Mouse (Mus musculus): Measurements from ENCODE around the gene Rgsl1. TPM values are rescaled to one million over a fixed set of nuclear protein-coding genes. Genes with fewer than 3 reads are reported as not detected.

Gene Rgsl1
- polyA plus RNA-seq, 1 experiment from 2014 or later, result 0.09 TPM

GRCm38 (mm10) chr1:153749211-153749801 lies 94.6 kb downstream of the Rgsl1 start, which contains the start of gene Rnasel:
Gene Rnasel, plus strand, starts transcription at chr1:153749426.
- peak; percentile 52 for ATAC-seq (ENCODE audit: low FRiP score, low read depth)
- WGBS, result 3% methylated on average over 18 of the region's 18 CpGs

GRCm38 (mm10) chr1:153748549-153748948 lies 95.4 kb downstream of the Rgsl1 start:
- no peak for ATAC-seq (ENCODE audit: low FRiP score, low read depth)
- Histone ChIP-seq H3K9ac (no peak overlapping the region), H3K27ac (no peak overlapping the region)

More at GRCm38 (mm10) chr1:153749211-153749801, 94.6 kb downstream of the Rgsl1 start, which contains the start of gene Rnasel:
- H3K9ac ChIP-seq, result peak within 1 kb of the TSS; percentile 63
- no peaks in the 10 kb centered on the region for H3K27me3 ChIP-seq
- H3K4me2 ChIP-seq (replicated peaks), result peak within 1 kb of the TSS; percentile 61
- peak within 1 kb of the TSS; percentile 24; the same call in 1 of the 2 replicates for H3K27ac ChIP-seq
- H3K4me1 ChIP-seq, result peaks cover 33% of the 10 kb centered on the region
- H3K9me3 ChIP-seq, result no peaks in the 10 kb centered on the region
- peak within 1 kb of the TSS; percentile 41 for H3K4me3 ChIP-seq
- no peaks in the 10 kb centered on the region for H3K36me3 ChIP-seq

GRCm38 (mm10) chr1:153747861-153748530 lies 95.9 kb downstream of the Rgsl1 start:
- Histone ChIP-seq H3K27me3 (no peaks in the 10 kb centered on the region), H3K4me2 (replicated peaks) (peak overlapping the region; percentile 61; the same call in 1 of the 2 replicates), H3K27ac (no peak overlapping the region), H3K36me3 (peaks cover 8% of the 10 kb centered on the region; the same call in 1 of the 2 replicates), H3K4me3 (no peak overlapping the region), H3K4me1 (peaks cover 34% of the 10 kb centered on the region), H3K9ac (no peak overlapping the region), H3K9me3 (no peaks in the 10 kb centered on the region)
- 67% methylated on average over 12 of the region's 12 CpGs for WGBS
- ATAC-seq (ENCODE audit: low FRiP score, low read depth), result no peak

More at GRCm38 (mm10) chr1:153748549-153748948, 95.4 kb downstream of the Rgsl1 start:
- H3K4me2 ChIP-seq (replicated peaks), result peak overlapping the region; percentile 61
- H3K36me3 ChIP-seq, result peaks cover 5% of the 10 kb centered on the region; the same call in 1 of the 2 replicates
- WGBS, result 7% methylated on average over 1 of the region's 1 CpGs
- H3K9me3 ChIP-seq, result no peaks in the 10 kb centered on the region
- H3K4me3 ChIP-seq, result no peak overlapping the region
- peaks cover 33% of the 10 kb centered on the region for H3K4me1 ChIP-seq
- no peaks in the 10 kb centered on the region for H3K27me3 ChIP-seq

GRCm38 (mm10) chr1:153746728-153747127 lies 97.2 kb downstream of the Rgsl1 start:
- H3K27ac ChIP-seq, result no peak overlapping the region
- ATAC-seq (ENCODE audit: low FRiP score, low read depth), result no peak
- H3K36me3 ChIP-seq, result peaks cover 10% of the 10 kb centered on the region; the same call in 1 of the 2 replicates
- H3K9me3 ChIP-seq, result no peaks in the 10 kb centered on the region
- 5% methylated on average over 12 of the region's 12 CpGs for WGBS
- H3K27me3 ChIP-seq, result 0 out of 2 replicates have a peak, but pooled peaks cover 2% of the 10 kb centered on the region
- H3K4me3 ChIP-seq, result no peak overlapping the region
- no peak overlapping the region for H3K4me2 ChIP-seq (replicated peaks)
- H3K4me1 ChIP-seq, result peaks cover 34% of the 10 kb centered on the region
- no peak overlapping the region for H3K9ac ChIP-seq

- Histone ChIP-seq H3K9ac (no peak overlapping the region), H3K27ac (no peak overlapping the region), H3K4me2 (replicated peaks) (no peak overlapping the region), H3K4me1 (peaks cover 35% of the 10 kb centered on the region), H3K36me3 (peaks cover 10% of the 10 kb centered on the region; the same call in 1 of the 2 replicates), H3K4me3 (no peak overlapping the region), H3K27me3 (peaks cover 5% of the 10 kb centered on the region; the same call in 1 of the 2 replicates), H3K9me3 (no peaks in the 10 kb centered on the region)
- whole genome bisulfite sequencing, result 68% methylated on average over 14 of the region's 14 CpGs
- ATAC-seq (ENCODE audit: low FRiP score, low read depth), result peak; percentile 42
Measured at GRCm38 (mm10) chr1:153746119-153746670, 97.7 kb downstream of the Rgsl1 start.

- ATAC-seq (ENCODE audit: low FRiP score, low read depth), result no peak
- Histone ChIP-seq H3K9ac (0 out of 2 replicates have a peak overlapping the region, but pooled peaks have one; percentile 15), H3K27me3 (peaks cover 29% of the 10 kb centered on the region), H3K9me3 (no peaks in the 10 kb centered on the region), H3K36me3 (peaks cover 10% of the 10 kb centered on the region; the same call in 1 of the 2 replicates), H3K27ac (no peak overlapping the region), H3K4me1 (peaks cover 35% of the 10 kb centered on the region), H3K4me3 (peak overlapping the region; percentile 49; the same call in 1 of the 2 replicates), H3K4me2 (replicated peaks) (peak overlapping the region; percentile 75)
- 51% methylated on average over 11 of the region's 11 CpGs for WGBS
Measured at GRCm38 (mm10) chr1:153742374-153743155, 101.4 kb downstream of the Rgsl1 start.

GRCm38 (mm10) chr1:153741551-153742316 lies 102.2 kb downstream of the Rgsl1 start:
- H3K4me2 ChIP-seq (replicated peaks), result peak overlapping the region; percentile 75
- peaks cover 10% of the 10 kb centered on the region; the same call in 1 of the 2 replicates for H3K36me3 ChIP-seq
- peak overlapping the region; percentile 32; the same call in 1 of the 2 replicates for H3K9ac ChIP-seq
- 74% methylated on average over 18 of the region's 18 CpGs for WGBS
- H3K27me3 ChIP-seq, result peaks cover 29% of the 10 kb centered on the region
- no peaks in the 10 kb centered on the region for H3K9me3 ChIP-seq
- no peak for ATAC-seq (ENCODE audit: low FRiP score, low read depth)
- no peak overlapping the region for H3K27ac ChIP-seq
- peaks cover 43% of the 10 kb centered on the region for H3K4me1 ChIP-seq
- H3K4me3 ChIP-seq, result peak overlapping the region; percentile 49

GRCm38 (mm10) chr1:153740775-153741400 lies 103.1 kb downstream of the Rgsl1 start:
- H3K4me2 ChIP-seq (replicated peaks), result peak overlapping the region; percentile 75
- no peak for ATAC-seq (ENCODE audit: low FRiP score, low read depth)
- H3K4me3 ChIP-seq, result peak overlapping the region; percentile 49
- H3K27me3 ChIP-seq, result peaks cover 29% of the 10 kb centered on the region
- no peaks in the 10 kb centered on the region for H3K9me3 ChIP-seq
- no peak overlapping the region for H3K27ac ChIP-seq
- peaks cover 10% of the 10 kb centered on the region; the same call in 1 of the 2 replicates for H3K36me3 ChIP-seq
- H3K4me1 ChIP-seq, result peaks cover 52% of the 10 kb centered on the region
- H3K9ac ChIP-seq, result peak overlapping the region; percentile 68
- 38% methylated on average over 12 of the region's 12 CpGs for WGBS

- peaks cover 53% of the 10 kb centered on the region for H3K4me1 ChIP-seq
- ATAC-seq (ENCODE audit: low FRiP score, low read depth), result peak; percentile 67
- peaks cover 10% of the 10 kb centered on the region; the same call in 1 of the 2 replicates for H3K36me3 ChIP-seq
- H3K27ac ChIP-seq, result no peak within 1 kb of the TSS
- WGBS, result under 1% methylated on average over 28 of the region's 28 CpGs
- H3K9me3 ChIP-seq, result no peaks in the 10 kb centered on the region
- peak within 1 kb of the TSS; percentile 49 for H3K4me3 ChIP-seq
- H3K9ac ChIP-seq, result peak within 1 kb of the TSS; percentile 68
- peaks cover 29% of the 10 kb centered on the region for H3K27me3 ChIP-seq
- peak within 1 kb of the TSS; percentile 75 for H3K4me2 ChIP-seq (replicated peaks)
Measured at GRCm38 (mm10) chr1:153740145-153740544, 103.8 kb downstream of the Rgsl1 start, which contains the start of gene Rgs16. Gene Rgs16, plus strand, starts transcription at chr1:153740349.

GRCm38 (mm10) chr1:153739437-153740015 lies 104.4 kb downstream of the Rgsl1 start:
- Histone ChIP-seq H3K4me1 (peaks cover 53% of the 10 kb centered on the region), H3K4me2 (replicated peaks) (peak overlapping the region; percentile 75), H3K36me3 (peaks cover 10% of the 10 kb centered on the region; the same call in 1 of the 2 replicates), H3K27me3 (peaks cover 29% of the 10 kb centered on the region), H3K4me3 (peak overlapping the region; percentile 49), H3K27ac (no peak overlapping the region), H3K9me3 (no peaks in the 10 kb centered on the region), H3K9ac (peak overlapping the region; percentile 68; the same call in 1 of the 2 replicates)
- no peak for ATAC-seq (ENCODE audit: low FRiP score, low read depth)
- 21% methylated on average over 13 of the region's 13 CpGs for WGBS
